7 mouse cellular contexts compared by ENCODE assay signal in genomic region chr7:29905966-29906681, GRCm38 (mm10). TPM values are rescaled to one million over a fixed set of nuclear protein-coding genes. Genes with fewer than 3 reads are reported as not detected.
DNase-seq lines count a peak whose midpoint lies in the region; ATAC-seq lines count a peak whose summit lies in the region.

TSS of gene Zfp27 (minus strand) at chr7:29906572.

- peak; percentile 72 for ATAC-seq in inflammation-experienced regulatory T-cells, adult 6 months
- peak; percentile 78 for ATAC-seq in megakaryocyte-erythroid progenitor cell, adult 5-6 weeks (replicated peaks; ENCODE audit: low FRiP score, low TSS enrichment, poor library complexity, severe bottlenecking)

- intact Hi-C loops in gastrocnemius, postnatal 14 days (cut with DNase I; ENCODE audit: low total_unique reads): no loop called here
- intact Hi-C loops in left cerebral cortex, postnatal 10 days (cut with DNase I): no loop called here

- peak; percentile 28 to 43 for DNase-seq in adrenal gland, adult 18-20 months (ENCODE audit: low spot score in 2 of 2)
- peak; percentile 99 for DNase-seq in embryo, embryonic 10.5 days (ENCODE audit: low spot score)
- DNase-seq in gastrocnemius, postnatal 14 days: peak; percentile 34
- DNase-seq in left cerebral cortex, postnatal 10 days (ENCODE audit: extremely low spot score in 1 of 2, low spot score in 2 of 2): peak; percentile 63 to 79
- DNase-seq in right cerebral cortex, postnatal 36 days (ENCODE audit: low spot score in 2 of 2): peak; percentile 64 to 77

RNA-seq across cellular contexts. Expression of gene Zfp27, which starts in this region (rescaled TPM):
- 10 to 100 TPM in 1 of 2 experiments, 1 to 10 TPM in 1; 9.2 to 10.2 TPM for total RNA-seq in adrenal gland, adult 18-20 months (2021)
- 1 to 10 TPM; 6.0 to 8.0 TPM for total RNA-seq in gastrocnemius, postnatal 14 days (2021)
- 1 to 10 TPM; 5.8 to 8.4 (median 7.1) TPM for polyA plus RNA-seq in inflammation-experienced regulatory T-cells, adult 6 months (2017; shearing (Covaris generic))
- 10 to 100 TPM; 21.4 to 21.9 TPM for total RNA-seq in left cerebral cortex, postnatal 10 days (2021)
- total RNA-seq in megakaryocyte-erythroid progenitor cell, adult 5-6 weeks (2014; fragmentation: Nextera tagmentation): 7.2 and 8.0 TPM in 2 replicates
- 8.3 and 11.1 TPM in 2 replicates for total RNA-seq in megakaryocyte-erythroid progenitor cell, adult 5-6 weeks (2017)

Comparison
In these comparisons a context has a peak if more than half of its experiments do, and no peak if none do; other contexts are left out.
1. Peak in every context shown above with its lines: DNase-seq and ATAC-seq.
2. DNase-seq: peak in every context shown above with its lines; median percentile 99 in embryo, embryonic 10.5 days; 71 in left cerebral cortex, postnatal 10 days; 70 in right cerebral cortex, postnatal 36 days; 36 in adrenal gland, adult 18-20 months; 34 in gastrocnemius, postnatal 14 days.